Mouse (Mus musculus) ES-E14 (cell line): ENCODE measurements at regions not wholly inside any gene's neighbourhood (a gene's known extent, or its start where the extent isn't known, plus 50 kb on each side); places are given as distances from the start of the nearest gene placed in this dataset.

Experiments used
- CHD2 ChIP-seq: IDR thresholded peaks from 2 replicates; pipeline ENCODE4 v1.6.1; 2014; ENCODE audit warnings: mild to moderate bottlenecking, low read depth, low read length, inconsistent platforms
- HCFC1 ChIP-seq: IDR thresholded peaks from 2 replicates; pipeline ENCODE4 v1.6.1; 2012; ENCODE audit warnings: low read length, inconsistent platforms, borderline replicate concordance; ENCODE audit not compliant: insufficient read depth
- MAFK ChIP-seq: IDR thresholded peaks from 2 replicates; pipeline ENCODE4 v1.6.1; 2014; ENCODE audit warnings: mild to moderate bottlenecking, low read depth, low read length, inconsistent platforms; ENCODE audit not compliant: insufficient read depth
- ZC3H11A ChIP-seq: IDR thresholded peaks from 2 replicates; pipeline ENCODE4 v1.6.1; 2012; ENCODE audit warnings: low read depth, mild to moderate bottlenecking, inconsistent platforms, low read length, borderline replicate concordance

DNA sequence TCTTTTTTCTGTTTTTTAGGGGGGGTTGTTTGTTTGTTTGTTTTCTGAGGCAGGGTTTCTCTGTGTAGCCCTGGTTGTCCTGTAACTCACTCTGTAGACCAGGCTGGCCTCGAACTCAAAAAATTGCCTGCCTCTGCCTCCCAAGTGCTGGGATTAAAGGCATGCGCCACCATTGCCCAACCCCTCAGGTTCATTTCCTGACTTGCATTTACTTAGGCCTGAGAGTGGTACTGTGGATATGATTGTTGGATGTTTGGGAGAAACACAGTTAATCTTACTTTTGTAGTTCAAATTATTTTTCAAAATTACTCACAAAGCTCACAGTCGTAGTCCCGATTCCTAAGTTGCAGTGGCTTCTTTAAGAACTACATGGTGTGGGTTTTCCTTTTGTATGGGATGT lies 62.3 kb upstream of the Akap6 start:
- TF ChIP-seq CHD2 (no peak), ZC3H11A (no peak), HCFC1 (no peak), MAFK (no peak)
